8 mouse cellular contexts compared by ENCODE assay signal in the genomic region with DNA sequence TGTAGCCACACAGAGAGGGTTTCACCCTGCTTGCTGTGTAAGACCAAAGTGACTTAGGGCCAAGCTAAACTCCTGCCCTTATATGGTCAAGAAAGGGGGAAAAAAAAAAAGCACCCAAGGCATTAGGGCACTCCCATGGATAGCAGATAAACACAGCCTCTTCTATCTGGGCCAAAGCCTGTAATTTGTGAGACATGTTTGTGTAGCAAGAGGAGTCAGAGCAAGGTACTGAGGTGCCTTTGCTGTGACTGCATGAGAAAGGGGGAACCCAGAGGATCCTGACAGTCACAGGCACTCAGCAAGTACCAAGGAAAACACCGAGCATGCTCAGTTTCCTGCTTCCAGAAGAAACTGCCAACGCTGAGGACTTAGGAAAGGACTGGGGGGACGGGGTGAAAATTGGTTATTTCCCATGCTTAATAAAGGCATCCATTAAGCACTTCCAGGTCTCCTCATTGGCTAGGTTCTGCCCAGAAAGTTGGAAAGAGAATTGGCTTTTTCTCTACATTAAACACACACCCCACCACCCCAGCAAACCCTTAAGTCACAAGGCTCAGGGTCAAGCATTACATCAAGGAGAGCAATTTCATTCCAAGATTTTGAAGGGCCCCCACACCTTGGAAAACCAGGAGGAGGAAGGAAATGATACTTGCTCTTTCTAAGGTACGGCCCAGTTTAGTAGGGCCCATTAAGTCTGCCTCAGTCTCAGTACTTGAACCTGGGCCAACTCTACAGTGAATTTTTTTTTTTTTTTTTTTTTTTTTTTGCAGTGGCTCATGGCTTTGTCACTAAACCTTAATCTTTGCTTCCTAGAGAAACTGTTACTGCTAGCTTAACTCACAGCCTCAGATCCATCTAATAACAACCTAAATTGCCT. TPM values are rescaled to one million over a fixed set of nuclear protein-coding genes. Genes with fewer than 3 reads are reported as not detected.
DNase-seq lines count a peak whose midpoint lies in the region; ATAC-seq lines count a peak whose summit lies in the region.

No protein-coding gene starts in this region.

- DNase-seq in adrenal gland, adult 2 months: peak; percentile 49
- DNase-seq in adrenal gland, adult 18-20 months (ENCODE audit: low spot score in 2 of 2): no peak
- peak; percentile 46 for DNase-seq in adipocyte (ENCODE audit: low spot score)
- DNase-seq in hindbrain, embryonic 14.5 days (ENCODE audit: low spot score): no peak
- no peak for DNase-seq in left cerebral cortex, adult 18-20 months (ENCODE audit: low spot score in 2 of 2)
- DNase-seq in layer of hippocampus, adult 18-20 months (ENCODE audit: low spot score in 2 of 2): no peak
- DNase-seq in right cerebral cortex, postnatal 4 days: no peak

- H3K9me3 ChIP-seq in hindbrain, embryonic 14.5 days (ENCODE audit: control insufficient read depth, low read length): no peaks in the 10 kb centered on the region
- no peaks in the 10 kb centered on the region for H3K9me3 ChIP-seq in lung, embryonic 16.5 days (ENCODE audit: control insufficient read depth, low read length)

- WGBS in hindbrain, embryonic 14.5 days: 52% methylated on average over 4 of the region's 4 CpGs
- 8% methylated on average over 4 of the region's 4 CpGs for WGBS in lung, embryonic 16.5 days

- peaks cover under 1% of the 10 kb centered on the region for H3K36me3 ChIP-seq in hindbrain, embryonic 14.5 days (replicated peaks; ENCODE audit: control insufficient read depth, insufficient read depth)
- H3K36me3 ChIP-seq in lung, embryonic 16.5 days (ENCODE audit: control insufficient read depth, insufficient read depth, low read length): peaks cover 9% of the 10 kb centered on the region

- ATAC-seq in hindbrain, embryonic 14.5 days (ENCODE audit: low FRiP score): no peak
- ATAC-seq in lung, embryonic 16.5 days (ENCODE audit: low read depth): peak; percentile 16; the same call in 1 of the 2 replicates

- no peak overlapping the region for H3K9ac ChIP-seq in hindbrain, embryonic 14.5 days
- H3K9ac ChIP-seq in lung, embryonic 16.5 days (ENCODE audit: low read length): peak overlapping the region; percentile 95

- no peak overlapping the region for H3K4me3 ChIP-seq in hindbrain, embryonic 14.5 days (replicated peaks; ENCODE audit: low read length)
- peak overlapping the region; percentile 88 for H3K4me3 ChIP-seq in lung, embryonic 16.5 days (ENCODE audit: low read length)

- peaks cover 45% of the 10 kb centered on the region for H3K4me1 ChIP-seq in hindbrain, embryonic 14.5 days (replicated peaks; ENCODE audit: control insufficient read depth, insufficient read depth, low read length)
- peaks cover 64% of the 10 kb centered on the region for H3K4me1 ChIP-seq in lung, embryonic 16.5 days (replicated peaks; ENCODE audit: control insufficient read depth, insufficient read depth, low read length)

- peak overlapping the region; percentile 69 for H3K4me2 ChIP-seq in hindbrain, embryonic 14.5 days (replicated peaks)
- H3K4me2 ChIP-seq in lung, embryonic 16.5 days (ENCODE audit: low read depth, low read length): peak overlapping the region; percentile 73

- no peak overlapping the region for H3K27ac ChIP-seq in hindbrain, embryonic 14.5 days
- H3K27ac ChIP-seq in lung, embryonic 16.5 days (ENCODE audit: low read length): peak overlapping the region; percentile 93

- peaks cover 6% of the 10 kb centered on the region for H3K27me3 ChIP-seq in hindbrain, embryonic 14.5 days (ENCODE audit: control insufficient read depth, insufficient read depth, low read length)
- no peaks in the 10 kb centered on the region for H3K27me3 ChIP-seq in lung, embryonic 16.5 days (ENCODE audit: control insufficient read depth, insufficient read depth, low read depth, low read length)

RNA-seq across cellular contexts. Expression of gene Tpm1, which starts 8.0 kb away (rescaled TPM):
- total RNA-seq in adrenal gland, adult 2 months (2021): 100 to 1,000 TPM; 144 to 271 TPM
- polyA plus RNA-seq in adrenal gland, adult 2 months (2012; rRNA removed): 30.7 and 42.3 TPM in 2 replicates
- total RNA-seq in adrenal gland, adult 18-20 months (2021): 100 to 1,000 TPM; 158 to 306 TPM
- 163 and 182 TPM in 2 replicates for polyA plus RNA-seq in hindbrain, embryonic 14.5 days (2014; fragmentation: Nextera tagmentation; extraction: Ambion mirVana)
- 758 and 782 TPM in 2 replicates for polyA plus RNA-seq in lung, embryonic 16.5 days (2015; fragmentation: Nextera tagmentation; extraction: Ambion mirVana)
- 100 to 1,000 TPM; 234 to 249 TPM for total RNA-seq in left cerebral cortex, adult 18-20 months (2021)
- 100 to 1,000 TPM; 194 to 199 TPM for total RNA-seq in layer of hippocampus, adult 18-20 months (2021)

Comparison
In these comparisons a context has a peak if more than half of its experiments do, and no peak if none do; other contexts are left out.
1. DNase-seq: peak in adrenal gland, adult 2 months (single experiment) and adipocyte (single experiment); none in adrenal gland, adult 18-20 months (0 of 2), hindbrain, embryonic 14.5 days (single experiment), left cerebral cortex, adult 18-20 months (0 of 2), layer of hippocampus, adult 18-20 months (0 of 2) and right cerebral cortex, postnatal 4 days (single experiment).